Mouse (Mus musculus) hindbrain, embryonic 16.5 days (tissue): ENCODE results near the gene Gad2. TPM values are rescaled to one million over a fixed set of nuclear protein-coding genes. Genes with fewer than 3 reads are reported as not detected.

ENCODE experiments used
- ATAC-seq: fragments of 200-750 bp; cut with Nextera tagmentation; 2 replicates; pipeline ENCODE4 v1.8.0; 2017; ENCODE audit warnings: moderate TSS enrichment, moderate library complexity
- H3K27ac ChIP-seq: fragments of 300-500 bp; sonication (generic); 2 replicates; pipeline ENCODE4 v1.5.1; 2014; ENCODE audit warnings: low read depth, mild to moderate bottlenecking, control low read depth, low read length, moderate library complexity
- H3K27me3 ChIP-seq: fragments of 300-500 bp; sonication (generic); replicated peaks from 2 replicates; pipeline ENCODE4 v1.6.1; 2014; ENCODE audit warnings: low read length; ENCODE audit not compliant: control insufficient read depth, insufficient read depth
- H3K36me3 ChIP-seq: fragments of 300-500 bp; sonication (generic); 2 replicates; pipeline ENCODE4 v1.6.1; 2014; ENCODE audit warnings: mild to moderate bottlenecking, low read length, moderate library complexity, mixed read lengths; ENCODE audit not compliant: control insufficient read depth, insufficient read depth
- H3K4me1 ChIP-seq: fragments of 300-500 bp; sonication (generic); 2 replicates; pipeline ENCODE4 v1.6.1; 2014; ENCODE audit warnings: low read depth, low read length; ENCODE audit not compliant: control insufficient read depth, insufficient read depth
- H3K4me2 ChIP-seq: fragments of 300-500 bp; sonication (generic); 2 replicates; pipeline ENCODE4 v1.6.1; 2014; ENCODE audit warnings: mild to moderate bottlenecking, low read length, control low read depth, moderate library complexity
- H3K4me3 ChIP-seq: fragments of 300-500 bp; sonication (generic); 2 replicates; pipeline ENCODE4 v1.5.1; 2014; ENCODE audit warnings: mild to moderate bottlenecking, low read length, control low read depth, moderate library complexity
- H3K9ac ChIP-seq: fragments of 300-500 bp; sonication (generic); 2 replicates; pipeline ENCODE4 v1.6.1; 2014; ENCODE audit warnings: low read depth, mild to moderate bottlenecking, control low read depth, low read length, moderate library complexity
- H3K9me3 ChIP-seq: fragments of 300-500 bp; sonication (generic); 2 replicates; pipeline ENCODE4 v1.6.1; 2014; ENCODE audit warnings: mild to moderate bottlenecking, low read length, moderate library complexity; ENCODE audit not compliant: control insufficient read depth
- WGBS: fragments of 180-500 bp; shearing (Covaris S2); extraction: QIAGEN DNeasy Blood & Tissue Kit; methylation state at CpG from one replicate; pipeline ENCODE4 v1.1.7; 2014; 5-methylcytosine and 5-hydroxymethylcytosine counted together
- microRNA-seq: library from miRNA; unstranded; fragments of <30 nt; microRNA quantifications from one replicate; pipeline ENCODE4, GENCODE M21; 2017
- polyA plus RNA-seq: library from polyadenylated mRNA; unstranded; fragments of >200 nt; fragmentation: Nextera tagmentation; extraction: Ambion mirVana; gene quantifications from 2 replicates; pipeline ENCODE4 v1.2.1, GENCODE M21; 2015

The Gad2 gene
- polyA plus RNA-seq, 1 experiment from 2014 or later: 41.1 TPM

DNA sequence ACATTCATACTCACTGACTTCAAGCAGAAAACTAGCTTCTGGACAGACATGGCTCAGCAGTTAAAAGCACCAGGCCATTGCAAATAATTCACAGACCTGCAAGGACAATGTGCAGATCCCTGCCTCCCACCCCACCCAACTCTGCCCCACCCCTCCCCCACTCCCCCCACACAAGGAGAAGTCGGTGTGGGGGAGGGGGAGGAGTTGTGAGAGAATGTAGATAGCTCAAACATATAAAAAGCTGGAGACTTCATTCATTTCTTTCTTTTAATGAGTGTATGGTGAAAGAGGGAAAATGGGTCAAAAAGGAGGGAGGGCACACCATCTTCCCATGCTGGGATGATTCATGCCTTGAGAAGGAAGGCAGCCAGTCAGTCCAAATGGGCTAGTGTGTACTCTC is 117.4 kb downstream of the Gad2 start:
- no peak for ATAC-seq
- H3K4me1 ChIP-seq: no peaks in the 10 kb centered on the region
- H3K4me3 ChIP-seq: no peak overlapping the region
- no peaks in the 10 kb centered on the region for H3K36me3 ChIP-seq
- whole genome bisulfite sequencing: 71% methylated on average over 1 of the region's 1 CpGs
- no peaks in the 10 kb centered on the region for H3K27me3 ChIP-seq
- H3K9me3 ChIP-seq: no peaks in the 10 kb centered on the region
- H3K27ac ChIP-seq: no peak overlapping the region
- H3K4me2 ChIP-seq: no peak overlapping the region
- no peak overlapping the region for H3K9ac ChIP-seq

DNA sequence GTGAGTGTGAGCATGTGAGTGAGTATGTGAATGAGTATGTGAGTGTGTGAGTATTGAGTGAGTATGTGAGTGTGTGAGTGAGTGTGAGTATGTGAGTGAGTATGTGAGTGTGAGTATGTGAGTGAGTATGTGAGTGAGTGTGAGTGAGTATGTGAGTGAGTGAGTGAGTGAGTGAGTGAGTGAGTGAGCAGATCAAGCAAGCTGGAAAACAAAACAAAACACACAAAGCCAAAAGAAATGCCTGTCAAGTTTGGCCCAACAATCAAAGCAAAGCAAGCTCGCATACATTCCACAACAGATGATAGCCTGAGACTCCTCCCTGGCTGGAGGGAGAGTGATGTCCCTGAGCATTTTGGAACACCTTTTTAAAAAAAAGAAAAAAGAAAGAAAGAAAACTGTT is 118.4 kb downstream of the Gad2 start:
- 93% methylated on average over 1 of the region's 1 CpGs for WGBS
- no peak overlapping the region for H3K9ac ChIP-seq
- H3K4me1 ChIP-seq: no peaks in the 10 kb centered on the region
- H3K9me3 ChIP-seq: no peaks in the 10 kb centered on the region
- ATAC-seq: no peak
- no peak overlapping the region for H3K4me3 ChIP-seq
- no peaks in the 10 kb centered on the region for H3K36me3 ChIP-seq
- H3K4me2 ChIP-seq: no peak overlapping the region
- no peak overlapping the region for H3K27ac ChIP-seq
- no peaks in the 10 kb centered on the region for H3K27me3 ChIP-seq

DNA sequence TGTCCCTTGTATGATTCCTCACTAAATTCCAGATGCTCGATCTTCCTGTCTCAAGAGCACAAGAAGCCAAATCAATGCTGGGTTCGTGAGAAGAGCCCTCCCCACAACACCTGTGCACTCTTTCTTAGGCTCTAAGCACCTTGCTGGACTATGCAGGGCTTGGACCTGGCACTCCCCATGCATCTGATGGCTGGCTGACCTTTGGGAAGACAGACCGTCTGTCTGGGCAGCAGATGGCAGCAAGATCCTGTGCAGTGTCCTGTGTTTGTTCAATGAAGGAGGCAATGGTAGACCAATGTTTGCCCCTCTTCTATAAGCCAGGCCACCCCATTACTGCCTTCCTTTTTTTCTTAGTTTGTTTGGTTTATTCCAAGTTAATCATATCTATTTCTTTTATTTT is 119.2 kb downstream of the Gad2 start:
- no peaks in the 10 kb centered on the region for H3K36me3 ChIP-seq
- H3K4me1 ChIP-seq: no peaks in the 10 kb centered on the region
- H3K4me3 ChIP-seq: no peak overlapping the region
- H3K27me3 ChIP-seq: no peaks in the 10 kb centered on the region
- 63% methylated on average over 3 of the region's 3 CpGs for WGBS
- ATAC-seq: no peak
- H3K9ac ChIP-seq: no peak overlapping the region
- no peak overlapping the region for H3K4me2 ChIP-seq
- no peaks in the 10 kb centered on the region for H3K9me3 ChIP-seq
- H3K27ac ChIP-seq: no peak overlapping the region

Small RNA genes lying within 50 kb of the gene (microRNA-seq; reads per million reads assigned to microRNA genes)
- gene Gm23636 (not detected), gene Mir3967 (not detected)

Other genes with a start within 250 kb of the Gad2 start
- gene Apbb1ip, start 151.9 kb downstream of the Gad2 start, polyA plus RNA-seq: 0.86 and 2.1 TPM in 2 replicates